Mouse (Mus musculus): Measurements from ENCODE around the gene Ppil4. TPM values are rescaled to one million over a fixed set of nuclear protein-coding genes. Genes with fewer than 3 reads are reported as not detected.

Ppil4 gene
- polyA plus RNA-seq, 1 experiment from 2014 or later = 51.2 TPM

GRCm38 (mm10) chr10:7841571-7842080 lies 48.9 kb downstream of the Ppil4 start:
- H3K27ac ChIP-seq = no peak overlapping the region
- H3K9me3 ChIP-seq = no peaks in the 10 kb centered on the region
- no peak overlapping the region for H3K4me3 ChIP-seq (replicated peaks)
- H3K36me3 ChIP-seq = no peaks in the 10 kb centered on the region
- no peak overlapping the region for H3K9ac ChIP-seq (replicated peaks)
- no peaks in the 10 kb centered on the region for H3K4me1 ChIP-seq (replicated peaks)
- WGBS = 78% methylated on average over 14 of the region's 14 CpGs
- no peak for ATAC-seq
- H3K4me2 ChIP-seq (replicated peaks) = no peak overlapping the region
- H3K27me3 ChIP-seq = no peaks in the 10 kb centered on the region

GRCm38 (mm10) chr10:7843181-7843580 lies 50.5 kb downstream of the Ppil4 start:
- Histone ChIP-seq H3K9me3 (no peaks in the 10 kb centered on the region), H3K4me2 (replicated peaks) (no peak overlapping the region), H3K9ac (replicated peaks) (no peak overlapping the region), H3K27ac (no peak overlapping the region), H3K4me1 (replicated peaks) (no peaks in the 10 kb centered on the region), H3K27me3 (no peaks in the 10 kb centered on the region), H3K4me3 (replicated peaks) (no peak overlapping the region), H3K36me3 (no peaks in the 10 kb centered on the region)
- no peak for ATAC-seq
- 96% methylated on average over 4 of the region's 4 CpGs for WGBS

- Histone ChIP-seq H3K4me3 (replicated peaks) (no peak overlapping the region), H3K4me2 (replicated peaks) (no peak overlapping the region), H3K4me1 (replicated peaks) (no peaks in the 10 kb centered on the region), H3K9ac (replicated peaks) (no peak overlapping the region), H3K9me3 (no peaks in the 10 kb centered on the region), H3K27ac (no peak overlapping the region), H3K27me3 (no peaks in the 10 kb centered on the region), H3K36me3 (no peaks in the 10 kb centered on the region)
- no peak for ATAC-seq
- 81% methylated on average over 4 of the region's 4 CpGs for WGBS
These were observed 51.5 kb downstream of the Ppil4 start for GRCm38 (mm10) chr10:7844161-7844560.

- Histone ChIP-seq H3K27ac (no peak overlapping the region), H3K4me1 (replicated peaks) (no peaks in the 10 kb centered on the region), H3K4me2 (replicated peaks) (no peak overlapping the region), H3K4me3 (replicated peaks) (no peak overlapping the region), H3K9ac (replicated peaks) (no peak overlapping the region), H3K27me3 (no peaks in the 10 kb centered on the region), H3K36me3 (no peaks in the 10 kb centered on the region), H3K9me3 (no peaks in the 10 kb centered on the region)
- ATAC-seq = no peak
- WGBS = 83% methylated on average over 8 of the region's 8 CpGs
These were observed 52.4 kb downstream of the Ppil4 start for GRCm38 (mm10) chr10:7845136-7845535.

GRCm38 (mm10) chr10:7845991-7846390 lies 53.3 kb downstream of the Ppil4 start:
- no peak overlapping the region for H3K4me2 ChIP-seq (replicated peaks)
- H3K9me3 ChIP-seq = no peaks in the 10 kb centered on the region
- no peak for ATAC-seq
- H3K27me3 ChIP-seq = no peaks in the 10 kb centered on the region
- no peaks in the 10 kb centered on the region for H3K4me1 ChIP-seq (replicated peaks)
- WGBS = 91% methylated on average over 4 of the region's 4 CpGs
- H3K9ac ChIP-seq (replicated peaks) = no peak overlapping the region
- no peak overlapping the region for H3K4me3 ChIP-seq (replicated peaks)
- H3K36me3 ChIP-seq = no peaks in the 10 kb centered on the region
- H3K27ac ChIP-seq = no peak overlapping the region

GRCm38 (mm10) chr10:7847166-7847605 lies 54.5 kb downstream of the Ppil4 start:
- no peaks in the 10 kb centered on the region for H3K4me1 ChIP-seq (replicated peaks)
- no peaks in the 10 kb centered on the region for H3K27me3 ChIP-seq
- no peak overlapping the region for H3K4me2 ChIP-seq (replicated peaks)
- 88% methylated on average over 2 of the region's 2 CpGs for WGBS
- no peaks in the 10 kb centered on the region for H3K36me3 ChIP-seq
- H3K9me3 ChIP-seq = no peaks in the 10 kb centered on the region
- no peak for ATAC-seq
- H3K27ac ChIP-seq = no peak overlapping the region
- no peak overlapping the region for H3K9ac ChIP-seq (replicated peaks)
- no peak overlapping the region for H3K4me3 ChIP-seq (replicated peaks)

GRCm38 (mm10) chr10:7851891-7852290 lies 59.2 kb downstream of the Ppil4 start:
- H3K4me1 ChIP-seq (replicated peaks) = no peaks in the 10 kb centered on the region
- H3K36me3 ChIP-seq = no peaks in the 10 kb centered on the region
- H3K9me3 ChIP-seq = no peaks in the 10 kb centered on the region
- H3K27me3 ChIP-seq = no peaks in the 10 kb centered on the region
- no peak for ATAC-seq
- H3K4me3 ChIP-seq (replicated peaks) = no peak overlapping the region
- no peak overlapping the region for H3K4me2 ChIP-seq (replicated peaks)
- WGBS = 69% methylated on average over 3 of the region's 3 CpGs
- H3K27ac ChIP-seq = no peak overlapping the region
- no peak overlapping the region for H3K9ac ChIP-seq (replicated peaks)

- no peaks in the 10 kb centered on the region for H3K9me3 ChIP-seq
- H3K27ac ChIP-seq = no peak overlapping the region
- H3K9ac ChIP-seq (replicated peaks) = no peak overlapping the region
- no peak overlapping the region for H3K4me2 ChIP-seq (replicated peaks)
- H3K4me1 ChIP-seq (replicated peaks) = no peaks in the 10 kb centered on the region
- no peaks in the 10 kb centered on the region for H3K27me3 ChIP-seq
- 92% methylated on average over 7 of the region's 7 CpGs for WGBS
- H3K36me3 ChIP-seq = no peaks in the 10 kb centered on the region
- H3K4me3 ChIP-seq (replicated peaks) = no peak overlapping the region
- ATAC-seq = no peak
These were observed 67.8 kb downstream of the Ppil4 start for GRCm38 (mm10) chr10:7860494-7860893.

GRCm38 (mm10) chr10:7861259-7861936 lies 68.7 kb downstream of the Ppil4 start:
- Histone ChIP-seq H3K4me1 (replicated peaks) (no peaks in the 10 kb centered on the region), H3K9me3 (no peaks in the 10 kb centered on the region), H3K9ac (replicated peaks) (no peak overlapping the region), H3K27me3 (0 out of 2 replicates have a peak, but pooled peaks cover under 1% of the 10 kb centered on the region), H3K4me2 (replicated peaks) (no peak overlapping the region), H3K4me3 (replicated peaks) (no peak overlapping the region), H3K27ac (no peak overlapping the region), H3K36me3 (no peaks in the 10 kb centered on the region)
- 87% methylated on average over 14 of the region's 14 CpGs for WGBS
- no peak for ATAC-seq

GRCm38 (mm10) chr10:7861937-7862657 lies 69.4 kb downstream of the Ppil4 start:
- Histone ChIP-seq H3K27me3 (peaks cover 7% of the 10 kb centered on the region), H3K9ac (replicated peaks) (no peak overlapping the region), H3K4me2 (replicated peaks) (no peak overlapping the region), H3K9me3 (no peaks in the 10 kb centered on the region), H3K4me3 (replicated peaks) (no peak overlapping the region), H3K4me1 (replicated peaks) (peaks cover 3% of the 10 kb centered on the region), H3K27ac (no peak overlapping the region), H3K36me3 (no peaks in the 10 kb centered on the region)
- 92% methylated on average over 25 of the region's 25 CpGs for WGBS
- ATAC-seq = no peak

- ATAC-seq = no peak
These were observed 70.7 kb downstream of the Ppil4 start for GRCm38 (mm10) chr10:7863411-7863810.

GRCm38 (mm10) chr10:7864184-7864583 lies 71.5 kb downstream of the Ppil4 start:
- ATAC-seq = no peak
- no peak overlapping the region for H3K4me2 ChIP-seq (replicated peaks)
- no peak overlapping the region for H3K9ac ChIP-seq (replicated peaks)
- H3K36me3 ChIP-seq = no peaks in the 10 kb centered on the region
- H3K4me3 ChIP-seq (replicated peaks) = no peak overlapping the region
- no peak overlapping the region for H3K27ac ChIP-seq
- H3K9me3 ChIP-seq = no peaks in the 10 kb centered on the region
- WGBS = 73% methylated on average over 6 of the region's 6 CpGs
- peaks cover 26% of the 10 kb centered on the region for H3K27me3 ChIP-seq
- H3K4me1 ChIP-seq (replicated peaks) = peaks cover 9% of the 10 kb centered on the region

More at GRCm38 (mm10) chr10:7863411-7863810, 70.7 kb downstream of the Ppil4 start:
- Histone ChIP-seq H3K9me3 (no peaks in the 10 kb centered on the region), H3K4me2 (replicated peaks) (no peak overlapping the region), H3K27me3 (peaks cover 20% of the 10 kb centered on the region), H3K9ac (replicated peaks) (no peak overlapping the region), H3K4me1 (replicated peaks) (peaks cover 9% of the 10 kb centered on the region), H3K27ac (no peak overlapping the region), H3K36me3 (no peaks in the 10 kb centered on the region), H3K4me3 (replicated peaks) (no peak overlapping the region)
- 94% methylated on average over 6 of the region's 6 CpGs for WGBS
